Mouse (Mus musculus) right cerebral cortex, postnatal 10 days (tissue): ENCODE measurements around the gene Retsat.
A peak's percentile ranks its signal among the peaks of the same experiment; 100 is the strongest.

Source experiments
- DNase-seq, 2 experiments: peaks; one replicate each; pipeline ENCODE4 v3.0.0; 2021; ENCODE audit warnings: low spot score in 2 of 2

Gene Retsat

GRCm38 (mm10) chr6:72623661-72624402 lies 25.6 kb downstream of the Retsat start:
- no peak for DNase-seq

DNA sequence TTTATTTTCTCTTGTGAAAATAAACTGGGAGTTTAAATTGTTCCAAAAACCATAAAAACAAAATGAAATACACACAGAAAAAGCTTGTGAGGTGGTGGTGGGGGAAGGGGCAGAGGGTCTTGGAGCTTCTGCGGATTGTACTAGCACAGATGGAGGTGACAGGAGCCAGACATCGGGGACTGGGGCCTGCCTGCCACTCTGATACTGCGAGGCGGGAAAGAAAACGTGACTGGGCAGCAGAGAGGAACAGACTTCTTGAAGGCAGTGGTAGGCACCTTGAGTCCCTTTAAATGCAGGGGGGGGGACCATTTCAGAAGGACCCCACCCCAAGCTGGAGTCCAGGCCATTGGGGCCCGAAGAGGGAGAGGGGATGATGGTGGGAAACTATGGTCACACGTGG lies 28.1 kb downstream of the Retsat start:
- no peak for DNase-seq

DNA sequence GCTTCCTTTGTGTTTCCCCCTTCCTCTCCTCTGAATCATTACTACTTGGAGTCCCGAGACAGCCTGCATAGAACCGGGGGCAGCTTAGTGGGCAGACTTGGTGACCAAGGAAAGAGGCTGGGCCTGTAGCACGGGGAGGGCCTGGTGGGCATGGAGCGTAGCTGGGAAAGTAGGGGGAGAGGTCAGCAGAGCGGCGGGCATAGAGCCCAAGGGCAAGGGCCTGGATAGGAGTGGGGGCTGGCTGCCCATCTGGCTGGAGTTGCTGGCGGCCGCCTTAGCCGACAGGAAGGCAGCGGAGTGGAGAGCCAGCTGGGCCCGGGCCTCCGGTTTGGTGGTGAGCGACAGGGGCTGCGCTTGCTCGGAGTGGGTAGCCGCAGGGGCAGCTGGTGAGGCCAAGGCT lies 29.0 kb downstream of the Retsat start:
- DNase-seq: peak in 1 of 2 experiments; percentile 41

DNA sequence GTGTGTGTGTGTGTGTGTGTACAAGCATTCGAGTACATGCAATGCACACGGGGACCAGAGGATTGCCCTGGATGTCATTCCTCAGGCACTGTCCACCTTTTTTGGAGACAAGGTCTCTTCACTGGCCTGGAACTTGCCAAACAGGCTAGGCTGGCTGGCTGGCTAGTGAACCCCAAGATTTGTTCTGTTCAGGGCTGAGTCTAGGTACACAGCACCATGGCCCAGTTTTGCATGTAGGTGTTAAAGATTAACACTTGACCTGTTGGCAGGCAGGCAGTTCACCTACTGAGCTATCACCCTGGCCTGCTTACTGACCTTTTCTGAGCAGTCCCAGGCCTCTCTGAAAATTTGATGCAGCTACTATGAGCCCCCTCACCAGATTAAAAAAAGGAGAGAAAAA lies 32.1 kb downstream of the Retsat start:
- DNase-seq: no peak

DNA sequence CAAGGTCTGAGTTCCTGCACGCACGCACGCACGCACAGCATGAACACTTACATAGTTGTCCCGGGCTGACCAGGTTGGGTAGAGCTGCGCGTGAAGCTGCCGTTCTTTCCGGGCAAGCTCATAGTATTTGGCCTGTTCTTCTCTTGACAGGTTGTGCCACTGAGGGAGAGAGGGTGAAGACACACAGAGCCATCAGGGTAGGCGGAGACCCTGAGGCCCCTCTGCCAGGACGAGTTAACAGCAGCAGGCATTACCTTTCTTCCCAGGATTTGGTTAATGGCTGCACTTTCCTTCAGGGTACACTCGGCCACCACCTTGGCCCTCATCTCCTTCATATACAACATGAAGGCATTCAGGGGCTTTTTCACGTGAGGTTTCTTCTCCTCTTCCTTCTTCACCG lies 32.7 kb downstream of the Retsat start:
- no peak for DNase-seq

DNA sequence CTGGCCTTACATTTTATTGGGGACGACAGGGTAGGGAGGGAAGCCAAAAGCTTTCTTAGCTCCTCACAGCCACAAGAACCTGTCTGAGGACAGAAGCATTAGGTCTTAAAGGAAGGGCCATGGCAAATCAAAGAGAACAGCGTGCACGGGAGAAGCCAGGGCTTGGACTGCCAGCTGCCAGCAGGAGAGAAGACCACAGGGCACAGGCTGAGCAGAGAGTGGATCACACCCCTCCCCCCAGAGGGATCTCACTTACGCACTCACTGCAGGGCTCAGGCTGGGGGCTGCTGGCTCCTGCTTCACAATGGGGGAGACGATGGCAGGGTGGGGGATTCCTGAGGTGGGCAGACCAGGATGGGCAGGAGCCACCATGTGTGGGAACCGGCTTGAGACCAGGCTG lies 33.4 kb downstream of the Retsat start:
- DNase-seq: no peak

GRCm38 (mm10) chr6:72634311-72634710 lies 36.0 kb downstream of the Retsat start:
- DNase-seq: no peak

- peak; percentile 45 to 48 for DNase-seq
Observed at GRCm38 (mm10) chr6:72635760-72636431, 37.6 kb downstream of the Retsat start.

GRCm38 (mm10) chr6:72636940-72637339 lies 38.7 kb downstream of the Retsat start:
- no peak for DNase-seq

DNA sequence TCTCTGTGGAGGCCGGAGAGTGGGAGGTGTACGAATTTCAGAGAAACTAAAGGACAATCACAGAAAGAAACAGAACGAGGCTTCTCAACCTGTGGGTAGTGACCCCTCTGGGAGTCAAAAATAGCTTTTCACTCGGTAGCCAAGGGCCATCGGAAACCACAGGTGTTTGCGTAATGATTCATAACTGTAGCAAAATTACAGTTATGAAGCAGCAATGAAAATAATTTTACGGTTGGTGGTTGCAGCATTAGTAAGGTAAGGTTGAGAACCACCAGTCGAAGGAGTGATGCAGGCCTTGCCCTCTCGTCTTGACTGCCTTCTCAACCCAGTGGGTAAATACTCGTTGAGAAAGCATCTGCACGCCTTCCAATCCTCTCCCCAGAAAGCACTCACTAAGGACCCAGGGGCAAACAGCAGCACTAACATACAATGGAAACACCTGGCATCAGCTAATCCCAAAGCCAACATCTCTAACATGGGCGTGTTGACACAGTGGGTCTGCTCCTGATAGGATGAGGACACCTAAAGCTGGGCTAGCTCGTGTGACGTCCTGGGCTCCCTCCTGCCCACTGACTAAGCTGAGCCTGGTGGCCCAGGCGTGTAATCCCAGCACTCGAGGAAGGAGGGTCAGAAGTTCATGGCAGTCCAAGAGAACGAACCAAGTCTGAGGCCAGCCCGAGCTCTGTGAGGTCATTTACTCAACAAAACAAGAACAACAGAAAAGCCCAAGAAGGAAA lies 43.1 kb downstream of the Retsat start:
- DNase-seq: no peak

DNA sequence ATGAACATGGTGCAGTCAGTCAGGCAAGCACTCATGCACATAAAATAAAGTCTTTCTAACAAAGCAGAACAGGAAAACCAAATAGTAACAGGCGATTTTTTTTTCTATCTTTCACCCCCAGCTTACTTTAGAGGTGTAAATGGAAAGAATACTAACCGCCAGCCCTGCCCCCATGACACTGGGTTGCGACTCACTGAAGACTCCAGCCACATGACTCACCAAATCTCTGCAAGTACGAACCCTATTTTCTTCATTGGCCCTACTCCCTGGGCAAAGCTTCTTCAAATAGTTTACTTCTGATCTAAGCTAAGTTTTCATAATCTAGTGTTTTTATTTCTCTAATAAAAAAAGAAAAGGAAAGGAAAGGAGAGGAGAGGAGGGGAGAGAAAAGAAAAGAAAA lies 46.3 kb downstream of the Retsat start:
- DNase-seq: no peak

DNA sequence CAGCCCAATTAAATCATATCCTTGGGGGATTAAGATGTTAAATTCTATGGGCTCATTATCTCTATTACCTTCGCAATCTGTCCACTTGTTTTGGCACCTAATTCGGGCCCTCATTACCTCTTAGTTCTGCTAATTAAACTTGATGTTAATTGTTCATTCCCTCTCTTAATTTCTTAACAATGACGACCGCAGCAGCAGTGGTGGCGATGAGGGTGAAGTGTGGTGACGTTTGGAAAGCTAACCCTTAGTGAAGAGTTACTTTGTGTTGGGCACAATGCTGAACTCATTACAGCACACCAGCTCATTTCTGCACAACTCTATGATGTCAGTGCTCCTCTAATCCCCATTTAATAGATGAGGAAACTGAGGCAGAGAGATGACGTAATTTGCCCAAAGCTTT lies 47.1 kb downstream of the Retsat start:
- no peak for DNase-seq

GRCm38 (mm10) chr6:72647383-72647820 lies 49.1 kb downstream of the Retsat start:
- DNase-seq: peak; percentile 77 to 85

DNA sequence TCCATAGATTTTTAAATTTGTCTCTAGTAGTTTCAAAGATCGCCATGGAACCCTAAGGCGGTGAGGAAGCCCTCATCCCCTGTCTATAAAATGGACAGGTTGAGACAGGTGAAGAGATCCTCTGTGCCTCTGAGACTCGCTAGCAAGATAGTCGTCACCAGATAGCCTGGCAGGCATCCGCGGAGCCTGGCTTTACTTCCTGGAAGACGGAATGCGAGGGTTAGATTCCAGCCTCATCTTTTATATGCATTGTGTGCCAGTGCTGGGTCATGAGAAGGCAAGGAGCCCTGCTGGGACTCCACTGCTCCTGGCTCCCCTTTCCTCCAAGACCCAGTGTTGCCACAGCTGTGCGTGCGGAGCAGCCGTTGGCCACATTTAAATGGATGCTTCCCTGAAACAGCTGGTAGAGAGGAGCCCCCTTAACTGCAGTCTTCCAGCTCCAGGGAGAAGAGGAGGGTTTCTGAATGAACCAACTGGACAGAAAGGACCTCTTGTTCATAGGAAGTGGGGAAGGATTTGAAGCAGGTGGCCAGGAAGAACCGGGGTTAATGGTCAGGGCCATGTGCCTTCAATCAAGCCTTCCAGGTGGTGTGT lies 49.8 kb downstream of the Retsat start:
- DNase-seq: no peak

- DNase-seq: peak; percentile 71 to 81
Observed at GRCm38 (mm10) chr6:72650338-72650851, 52.1 kb downstream of the Retsat start.

GRCm38 (mm10) chr6:72653419-72653818 lies 55.1 kb downstream of the Retsat start:
- peak in 1 of 2 experiments; percentile 40 for DNase-seq

DNA sequence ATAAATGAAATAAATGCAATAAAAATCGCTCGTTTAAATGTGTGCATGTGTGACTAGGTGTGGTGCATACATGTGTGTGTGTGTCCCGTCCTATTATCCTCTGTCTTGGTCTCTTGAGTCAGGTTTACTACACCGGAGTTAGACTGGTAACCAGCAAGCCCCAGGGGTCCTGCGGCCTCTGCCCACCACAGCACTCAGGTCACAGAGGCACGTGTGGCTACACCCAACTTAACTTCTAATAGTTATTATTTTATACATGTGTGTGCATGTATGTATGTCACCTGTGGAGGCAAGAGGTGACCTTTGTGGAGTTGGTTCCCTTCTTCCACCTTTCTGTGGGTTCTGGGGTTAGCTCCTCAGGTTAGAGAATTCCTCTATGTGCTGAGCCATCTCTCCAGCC lies 56.1 kb downstream of the Retsat start:
- no peak for DNase-seq

DNA sequence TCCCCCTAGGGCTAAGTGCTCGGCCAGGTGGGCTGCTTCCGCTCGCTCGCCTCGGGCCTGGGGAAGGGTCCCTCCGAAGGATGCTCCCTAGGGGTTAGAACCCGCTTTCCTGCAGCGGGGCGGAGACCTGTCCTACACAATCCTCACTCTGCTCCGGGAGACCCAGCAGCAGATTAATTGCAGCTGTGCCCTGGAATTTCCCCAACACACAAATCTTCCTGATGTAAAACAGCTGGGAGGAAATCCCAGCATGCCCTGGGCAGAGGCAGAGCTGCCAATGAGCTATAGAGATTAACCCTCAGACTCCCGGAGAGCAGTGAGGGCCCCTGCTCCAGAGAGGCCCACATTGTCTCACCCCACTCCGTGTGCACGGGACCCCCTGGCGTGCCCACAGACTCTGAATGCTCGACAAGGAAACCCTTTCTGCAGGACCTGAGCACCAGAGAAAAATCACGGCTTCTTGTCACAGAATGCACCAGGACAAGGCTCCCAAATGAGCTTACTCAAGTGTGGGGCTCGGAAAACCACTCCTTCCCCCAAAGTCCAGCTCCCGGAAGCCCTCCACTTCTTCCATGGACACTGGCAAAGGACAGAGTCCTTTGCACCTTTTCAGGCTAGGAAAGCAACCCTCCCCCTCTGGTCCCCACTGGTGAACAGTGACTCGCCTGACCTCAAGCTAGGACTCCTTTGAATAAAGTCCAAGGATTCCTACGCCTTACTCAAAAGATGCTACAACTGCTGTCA lies 57.2 kb downstream of the Retsat start:
- peak; percentile 43 to 48 for DNase-seq

DNA sequence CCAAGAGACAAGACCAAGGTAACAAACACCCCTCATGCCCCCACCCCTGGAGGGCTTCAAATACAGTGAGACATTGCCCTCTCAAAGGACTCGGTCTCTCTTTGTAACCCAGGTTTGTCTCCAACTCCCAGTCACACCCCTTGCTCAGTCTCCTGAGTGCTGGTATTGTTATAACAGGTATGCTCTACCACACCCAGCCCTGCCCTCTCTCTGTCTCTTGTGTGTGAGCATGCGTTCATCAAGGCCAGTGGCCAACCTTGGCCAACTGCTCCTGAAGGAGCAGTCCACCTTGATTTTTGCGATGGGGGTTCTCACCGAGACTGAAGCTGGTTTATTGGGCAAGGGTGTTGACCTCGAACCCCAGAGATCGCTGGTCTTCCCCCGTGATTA lies 57.8 kb downstream of the Retsat start:
- DNase-seq: no peak

DNA sequence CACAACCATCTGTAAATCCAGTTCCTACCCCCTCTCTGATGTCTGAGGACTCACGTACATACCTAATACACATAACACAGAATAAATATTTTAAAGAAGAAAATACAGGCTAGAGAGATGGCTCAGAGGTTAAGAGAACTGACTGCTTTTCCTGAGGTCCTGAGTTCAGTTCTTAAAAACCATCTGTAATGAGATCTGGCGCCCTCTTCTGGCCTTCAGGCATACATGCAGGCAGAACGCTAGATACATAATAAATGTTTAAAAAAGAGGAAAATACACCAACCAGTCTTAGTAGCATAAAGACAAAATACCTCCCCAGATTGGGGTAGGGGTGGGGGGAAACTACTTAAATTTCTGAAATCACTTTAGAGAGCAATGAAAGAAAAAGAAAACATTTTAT lies 59.7 kb downstream of the Retsat start:
- no peak for DNase-seq
